Mouse (Mus musculus) olfactory bulb, adult 2 months (tissue): Measurements from ENCODE around the gene Elp6.

Experiments used
- CTCF ChIP-seq: fragments of 200-500 bp; IDR thresholded peaks from 2 replicates; pipeline ENCODE4 v1.5.1; 2012; ENCODE audit warnings: low read depth, mild to moderate bottlenecking, low read length, moderate library complexity; ENCODE audit not compliant: insufficient read depth
- POLR2A ChIP-seq: fragments of 200-500 bp; IDR thresholded peaks from 2 replicates; pipeline ENCODE4 v1.6.1; 2012; ENCODE audit warnings: mild to moderate bottlenecking, low read depth, low read length, moderate library complexity; ENCODE audit not compliant: insufficient read depth

- TF ChIP-seq CTCF (no peak), POLR2A (no peak)
Observed at GRCm38 (mm10) chr9:110315410-110315809, 10.4 kb downstream of the Elp6 start.
